Mouse (Mus musculus): ENCODE measurements around the gene Adgrd1.
A peak's percentile ranks its signal among the peaks of the same experiment; 100 is the strongest.

The Adgrd1 gene

GRCm38 (mm10) chr5:129096511-129096910 is at the start of gene Adgrd1:
Gene Adgrd1 (plus strand): TSS chr5:129096750.
- no peak for DNase-seq (ENCODE audit: low spot score)

GRCm38 (mm10) chr5:129049372-129049771 is 47.2 kb upstream of the Adgrd1 start:
- peak; percentile 82 for DNase-seq (ENCODE audit: low spot score)

- DNase-seq (ENCODE audit: low spot score), result no peak
Measured at GRCm38 (mm10) chr5:129051910-129052309, 44.6 kb upstream of the Adgrd1 start.

GRCm38 (mm10) chr5:129052636-129053355 is 43.8 kb upstream of the Adgrd1 start:
- DNase-seq (ENCODE audit: low spot score), result no peak

GRCm38 (mm10) chr5:129054675-129055284 is 41.8 kb upstream of the Adgrd1 start:
- DNase-seq (ENCODE audit: low spot score), result no peak

- no peak for DNase-seq (ENCODE audit: low spot score)
Measured at GRCm38 (mm10) chr5:129059116-129059515, 37.4 kb upstream of the Adgrd1 start.

GRCm38 (mm10) chr5:129061579-129061978 is 35.0 kb upstream of the Adgrd1 start:
- no peak for DNase-seq (ENCODE audit: low spot score)

- DNase-seq (ENCODE audit: low spot score), result no peak
Measured at GRCm38 (mm10) chr5:129063037-129063791, 33.3 kb upstream of the Adgrd1 start.

- DNase-seq (ENCODE audit: low spot score), result no peak
Measured at GRCm38 (mm10) chr5:129063792-129064087, 32.8 kb upstream of the Adgrd1 start.

- DNase-seq (ENCODE audit: low spot score), result no peak
Measured at GRCm38 (mm10) chr5:129064186-129064585, 32.4 kb upstream of the Adgrd1 start.

GRCm38 (mm10) chr5:129065301-129065700 is 31.2 kb upstream of the Adgrd1 start:
- no peak for DNase-seq (ENCODE audit: low spot score)

GRCm38 (mm10) chr5:129065946-129066345 is 30.6 kb upstream of the Adgrd1 start:
- DNase-seq (ENCODE audit: low spot score), result no peak

GRCm38 (mm10) chr5:129066541-129067230 is 29.9 kb upstream of the Adgrd1 start:
- DNase-seq (ENCODE audit: low spot score), result no peak

GRCm38 (mm10) chr5:129067231-129067834 is 29.2 kb upstream of the Adgrd1 start:
- no peak for DNase-seq (ENCODE audit: low spot score)

- DNase-seq (ENCODE audit: low spot score), result no peak
Measured at GRCm38 (mm10) chr5:129071761-129072280, 24.7 kb upstream of the Adgrd1 start.

GRCm38 (mm10) chr5:129073404-129073803 is 23.1 kb upstream of the Adgrd1 start:
- no peak for DNase-seq (ENCODE audit: low spot score)

- DNase-seq (ENCODE audit: low spot score), result no peak
Measured at GRCm38 (mm10) chr5:129076098-129076497, 20.5 kb upstream of the Adgrd1 start.

- DNase-seq (ENCODE audit: low spot score), result no peak
Measured at GRCm38 (mm10) chr5:129077240-129077639, 19.3 kb upstream of the Adgrd1 start.

GRCm38 (mm10) chr5:129081521-129081920 is 15.0 kb upstream of the Adgrd1 start:
- DNase-seq (ENCODE audit: low spot score), result no peak

- DNase-seq (ENCODE audit: low spot score), result no peak
Measured at GRCm38 (mm10) chr5:129085153-129085552, 11.4 kb upstream of the Adgrd1 start.

- no peak for DNase-seq (ENCODE audit: low spot score)
Measured at GRCm38 (mm10) chr5:129092345-129093065, 4.0 kb upstream of the Adgrd1 start.
